In genomic region chr11:13978524-13978923, GRCm38 (mm10) we compare ENCODE assay signal across 29 mouse cellular contexts.
"Had no signal": no experiment of that assay in that cellular context is flagged by ENCODE, and none has a peak within 500 bp of the region (broad histone marks: within the 10 kb centered on the region; RNA-seq: fewer than 3 reads in every experiment).

No protein-coding gene starts in this region.

- H3K4me1 ChIP-seq: heart, embryonic 13.5 days; heart, embryonic 15.5 days; hindbrain, embryonic 13.5 days; hindbrain, embryonic 15.5 days; kidney, embryonic 15.5 days; limb, embryonic 10.5 days; limb, embryonic 12.5 days; liver, embryonic 13.5 days; liver, embryonic 15.5 days had no signal

- H3K9ac ChIP-seq: heart, embryonic 13.5 days; heart, embryonic 15.5 days; hindbrain, embryonic 13.5 days; hindbrain, embryonic 15.5 days; kidney, embryonic 15.5 days; limb, embryonic 12.5 days; liver, embryonic 13.5 days; liver, embryonic 15.5 days had no signal

- H3K27ac ChIP-seq: gastrocnemius, adult 2 months; heart, embryonic 13.5 days; heart, embryonic 15.5 days; hindbrain, embryonic 13.5 days; hindbrain, embryonic 15.5 days; hindbrain, postnatal 0 days; kidney, embryonic 15.5 days; kidney, postnatal 0 days; layer of hippocampus, adult 2 months; limb, embryonic 10.5 days; limb, embryonic 12.5 days; liver, embryonic 13.5 days; liver, embryonic 15.5 days had no signal

- H3K27me3 ChIP-seq: heart, embryonic 13.5 days; heart, embryonic 15.5 days; hindbrain, embryonic 13.5 days; hindbrain, embryonic 15.5 days; kidney, embryonic 15.5 days; limb, embryonic 12.5 days; liver, embryonic 13.5 days; liver, embryonic 15.5 days had no signal

- DNase-seq: gastrocnemius, adult 2 months; gastrocnemius, postnatal 10 days; gastrocnemius, postnatal 25 days; heart, adult 18-20 months; heart, postnatal 14 days; heart, postnatal 36 days; kidney, adult 11 months; kidney, adult 2 months; kidney, adult 9 months; kidney, postnatal 14 days; kidney, postnatal 36 days; layer of hippocampus, adult 9-11 months; layer of hippocampus, postnatal 36 days; liver; liver, embryonic 13.5 days had no signal

- H3K9me3 ChIP-seq: heart, embryonic 15.5 days; hindbrain, embryonic 13.5 days; hindbrain, embryonic 15.5 days; kidney, embryonic 15.5 days; limb, embryonic 10.5 days; limb, embryonic 12.5 days; liver, embryonic 13.5 days; liver, embryonic 15.5 days had no signal

- H3K4me3 ChIP-seq: gastrocnemius, adult 2 months; heart, embryonic 13.5 days; heart, embryonic 15.5 days; hindbrain, embryonic 13.5 days; hindbrain, embryonic 15.5 days; kidney, embryonic 15.5 days; layer of hippocampus, adult 2 months; limb, embryonic 10.5 days; limb, embryonic 12.5 days; liver, embryonic 13.5 days; liver, embryonic 15.5 days had no signal

- H3K4me2 ChIP-seq: heart, embryonic 11.5 days; heart, embryonic 13.5 days; heart, embryonic 15.5 days; hindbrain, embryonic 13.5 days; hindbrain, embryonic 15.5 days; kidney, embryonic 15.5 days; limb, embryonic 12.5 days; liver, embryonic 11.5 days; liver, embryonic 13.5 days; liver, embryonic 15.5 days had no signal

- ATAC-seq: hindbrain, postnatal 0 days; intestine, embryonic 16.5 days had no signal

- H3K36me3 ChIP-seq: heart, embryonic 13.5 days; heart, embryonic 15.5 days; hindbrain, embryonic 13.5 days; hindbrain, embryonic 15.5 days; kidney, embryonic 15.5 days; limb, embryonic 10.5 days; limb, embryonic 12.5 days; liver, embryonic 13.5 days; liver, embryonic 15.5 days had no signal
